Mouse (Mus musculus) intestine, embryonic 16.5 days (tissue): ENCODE results near the gene 2310034C09Rik. TPM values are rescaled to one million over a fixed set of nuclear protein-coding genes. Genes with fewer than 3 reads are reported as not detected.
"Not testable (repeated sequence)": the region's sequence is repeated elsewhere in the genome, so short reads cannot be mapped to it uniquely, and the experiment has no call there.

Experiments
- ATAC-seq: fragments of 200-750 bp; cut with Nextera tagmentation; 2 replicates; pipeline ENCODE4 v1.8.0; 2017; ENCODE audit warnings: moderate TSS enrichment, moderate library complexity
- H3K27ac ChIP-seq: fragments of 300-500 bp; sonication (generic); 2 replicates; pipeline ENCODE4 v1.5.1; 2014; ENCODE audit warnings: mild to moderate bottlenecking, low read length
- H3K27me3 ChIP-seq: fragments of 300-500 bp; sonication (generic); replicated peaks from 2 replicates; pipeline ENCODE4 v1.6.1; 2014; ENCODE audit warnings: low read length, control low read depth, mixed read lengths; ENCODE audit not compliant: control insufficient read depth, insufficient read depth
- H3K36me3 ChIP-seq: fragments of 300-500 bp; sonication (generic); 2 replicates; pipeline ENCODE4 v1.6.1; 2014; ENCODE audit warnings: low read length, control low read depth; ENCODE audit not compliant: control insufficient read depth, insufficient read depth
- H3K4me1 ChIP-seq: fragments of 300-500 bp; sonication (generic); 2 replicates; pipeline ENCODE4 v1.6.1; 2014; ENCODE audit warnings: low read length, control low read depth, mixed read lengths; ENCODE audit not compliant: control insufficient read depth, insufficient read depth
- H3K4me2 ChIP-seq: fragments of 300-500 bp; sonication (generic); 2 replicates; pipeline ENCODE4 v1.6.1; 2014; ENCODE audit warnings: low read depth, low read length, control low read depth
- H3K4me3 ChIP-seq: fragments of 300-500 bp; sonication (generic); 2 replicates; pipeline ENCODE4 v1.5.1; 2014; ENCODE audit warnings: mild to moderate bottlenecking, low read length
- H3K9ac ChIP-seq: fragments of 300-500 bp; sonication (generic); 2 replicates; pipeline ENCODE4 v1.6.1; 2014; ENCODE audit warnings: low read depth, low read length
- H3K9me3 ChIP-seq: fragments of 300-500 bp; sonication (generic); 2 replicates; pipeline ENCODE4 v1.6.1; 2016; ENCODE audit warnings: low read length, control low read depth; ENCODE audit not compliant: control insufficient read depth
- WGBS: fragments of 180-500 bp; shearing (Covaris S2); extraction: QIAGEN DNeasy Blood & Tissue Kit; methylation state at CpG from one replicate; pipeline ENCODE4 v1.1.7; 2014; 5-methylcytosine and 5-hydroxymethylcytosine counted together
- polyA plus RNA-seq: library from polyadenylated mRNA; unstranded; fragments of >200 nt; fragmentation: Nextera tagmentation; extraction: Ambion mirVana; gene quantifications from 2 replicates; pipeline ENCODE4 v1.2.1, GENCODE M21; 2015

2310034C09Rik gene
- polyA plus RNA-seq = 0.34 TPM in 1 of 2 replicates, not detected in the other

DNA sequence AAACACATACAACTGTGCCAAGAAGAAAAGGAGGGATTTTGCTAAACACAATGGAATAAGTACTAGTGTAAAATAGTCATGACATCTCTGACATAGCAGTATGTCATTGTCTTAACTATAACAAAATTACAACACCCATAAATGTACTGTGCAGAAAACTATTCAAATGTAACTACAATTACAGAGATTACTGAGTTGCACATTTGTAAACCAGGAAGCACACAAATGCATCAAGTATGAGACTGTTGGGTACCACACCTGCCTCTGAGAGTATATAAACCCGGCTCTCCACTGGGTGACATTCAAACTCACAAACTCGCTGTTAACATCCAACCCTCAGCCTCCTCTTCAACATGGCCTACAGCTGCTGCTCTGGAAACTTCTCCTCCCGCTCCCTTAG lies at the start of gene 2310034C09Rik:
Gene 2310034C09Rik, plus strand, starts transcription at position 301 of the 400 bp plus-strand sequence.
- WGBS = 80% methylated on average over 3 of the region's 3 CpGs
- not testable (repeated sequence) for H3K4me1 ChIP-seq, H3K9ac ChIP-seq, H3K4me2 ChIP-seq, H3K27me3 ChIP-seq, H3K36me3 ChIP-seq, H3K27ac ChIP-seq, H3K4me3 ChIP-seq, H3K9me3 ChIP-seq, ATAC-seq

DNA sequence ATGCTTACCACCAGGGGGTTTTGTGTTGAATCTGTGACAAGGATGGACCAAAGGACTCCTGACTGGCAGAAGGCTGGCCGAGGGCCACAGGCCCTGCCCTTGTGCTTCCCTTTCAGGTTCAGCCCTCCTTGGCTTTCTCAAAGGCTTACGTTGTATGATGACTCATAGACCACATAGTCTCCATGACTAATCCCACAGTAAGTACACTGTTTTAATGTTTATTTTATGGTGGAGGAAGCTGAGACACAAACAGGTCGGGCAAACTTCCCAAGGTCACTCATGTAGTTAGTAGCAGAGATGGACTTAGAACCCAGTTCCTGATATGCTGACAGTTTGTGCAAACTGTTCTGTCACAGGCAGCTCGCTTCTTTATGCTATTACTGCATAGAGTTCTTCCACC lies 47.9 kb upstream of the 2310034C09Rik start:
- Histone ChIP-seq H3K36me3 (no peaks in the 10 kb centered on the region), H3K4me3 (no peak overlapping the region), H3K27me3 (no peaks in the 10 kb centered on the region), H3K9ac (no peak overlapping the region), H3K9me3 (no peaks in the 10 kb centered on the region), H3K4me2 (no peak overlapping the region), H3K27ac (no peak overlapping the region), H3K4me1 (0 out of 2 replicates have a peak, but pooled peaks cover 4% of the 10 kb centered on the region)
- ATAC-seq = peak; percentile 94
- WGBS = 53% methylated on average over 4 of the region's 4 CpGs

DNA sequence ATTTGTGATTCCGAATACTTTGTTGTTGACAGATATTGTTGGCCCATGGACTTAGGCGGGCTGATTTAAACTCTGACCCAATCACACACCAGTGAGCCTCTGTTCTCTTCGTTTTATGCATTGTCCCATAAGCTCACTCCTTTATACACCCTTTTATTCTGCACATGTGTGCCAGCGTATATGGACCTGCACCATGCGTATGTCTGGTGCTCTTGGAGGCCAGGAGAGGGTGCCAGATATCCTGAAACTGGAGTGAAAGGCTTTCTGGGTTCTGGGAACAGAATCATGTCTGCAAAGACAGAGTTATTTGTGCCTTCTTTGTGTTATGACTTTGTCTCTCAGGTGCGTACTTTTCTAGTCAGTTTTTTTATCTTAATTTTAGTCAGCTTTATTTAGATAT lies 47.4 kb upstream of the 2310034C09Rik start:
- no peak overlapping the region for H3K27ac ChIP-seq
- 81% methylated on average over 6 of the region's 6 CpGs for WGBS
- no peak overlapping the region for H3K4me3 ChIP-seq
- no peaks in the 10 kb centered on the region for H3K9me3 ChIP-seq
- H3K4me1 ChIP-seq = 0 out of 2 replicates have a peak, but pooled peaks cover 4% of the 10 kb centered on the region
- no peaks in the 10 kb centered on the region for H3K36me3 ChIP-seq
- no peaks in the 10 kb centered on the region for H3K27me3 ChIP-seq
- H3K9ac ChIP-seq = no peak overlapping the region
- peak; percentile 71 for ATAC-seq
- no peak overlapping the region for H3K4me2 ChIP-seq

DNA sequence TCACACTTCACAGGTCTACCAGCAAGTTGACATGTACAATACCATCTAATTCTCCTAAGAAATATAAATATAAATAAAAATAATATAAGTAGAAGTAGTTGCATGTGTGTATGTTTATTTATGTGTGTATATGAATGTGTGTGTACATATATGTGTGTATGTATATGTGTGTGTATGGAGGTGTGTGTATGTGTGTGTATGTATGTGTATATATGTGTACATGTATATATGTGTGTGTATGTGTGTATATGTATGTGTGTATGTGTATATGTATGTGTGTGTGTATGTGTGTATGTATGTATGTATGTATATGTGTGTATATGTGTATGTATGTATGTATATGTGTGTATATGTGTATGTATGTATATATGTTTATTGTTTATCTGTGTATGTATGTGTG lies 42.1 kb upstream of the 2310034C09Rik start:
- no peak overlapping the region for H3K4me3 ChIP-seq
- H3K4me1 ChIP-seq = no peaks in the 10 kb centered on the region
- H3K27ac ChIP-seq = no peak overlapping the region
- H3K9ac ChIP-seq = no peak overlapping the region
- no peak overlapping the region for H3K4me2 ChIP-seq
- no peaks in the 10 kb centered on the region for H3K36me3 ChIP-seq
- no peaks in the 10 kb centered on the region for H3K9me3 ChIP-seq
- H3K27me3 ChIP-seq = no peaks in the 10 kb centered on the region
- ATAC-seq = no peak

DNA sequence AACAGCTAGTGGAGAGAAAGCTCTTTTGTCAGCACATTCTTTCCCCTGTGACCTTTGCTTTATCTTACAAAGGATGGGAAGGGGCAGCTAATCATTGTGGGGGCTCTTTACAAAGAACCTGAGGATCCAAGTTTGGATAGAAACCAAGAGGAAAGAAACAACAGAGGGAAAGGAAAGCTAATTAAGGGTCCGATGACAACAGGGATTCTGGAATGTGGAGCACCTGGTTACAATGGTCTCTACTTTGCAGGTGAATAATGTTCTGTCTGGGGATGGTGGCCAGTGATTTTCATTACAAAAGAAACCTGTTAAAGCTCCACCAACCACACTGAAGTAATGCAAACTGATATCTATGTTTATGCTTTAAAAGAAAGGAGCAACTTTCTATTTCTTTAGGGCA lies 38.6 kb upstream of the 2310034C09Rik start:
- no peak overlapping the region for H3K27ac ChIP-seq
- H3K4me3 ChIP-seq = no peak overlapping the region
- WGBS = 29% methylated on average over 1 of the region's 1 CpGs
- no peaks in the 10 kb centered on the region for H3K9me3 ChIP-seq
- no peaks in the 10 kb centered on the region for H3K4me1 ChIP-seq
- no peak for ATAC-seq
- H3K27me3 ChIP-seq = no peaks in the 10 kb centered on the region
- H3K36me3 ChIP-seq = no peaks in the 10 kb centered on the region
- no peak overlapping the region for H3K4me2 ChIP-seq
- H3K9ac ChIP-seq = no peak overlapping the region

DNA sequence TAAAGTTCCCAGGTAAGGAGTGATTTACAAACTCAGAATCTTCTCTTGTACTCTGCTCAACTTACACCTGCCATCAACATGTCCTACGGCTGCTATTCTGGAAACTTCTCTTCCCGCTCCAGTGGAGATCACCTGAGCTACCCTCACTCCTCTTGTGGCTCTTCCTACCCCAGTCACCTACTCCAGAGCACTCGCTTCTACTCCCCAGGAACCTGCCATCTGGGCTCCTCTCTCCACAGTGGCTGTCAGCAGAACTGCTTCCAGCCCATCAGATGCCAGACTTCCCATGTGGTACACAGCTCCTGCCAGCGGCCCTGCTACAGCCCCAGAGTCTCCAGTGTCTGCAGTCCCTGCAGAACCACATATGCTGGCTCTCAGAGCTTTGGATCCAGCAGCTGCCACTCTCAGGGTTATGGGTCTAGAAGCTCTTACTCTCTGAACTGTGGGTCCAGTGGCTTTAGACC lies 29.8 kb upstream of the 2310034C09Rik start, which contains the start of gene Krtap13-1:
Gene Krtap13-1, plus strand, starts transcription at position 51 of the 464 bp plus-strand sequence.
- Histone ChIP-seq H3K27me3 (no peaks in the 10 kb centered on the region), H3K4me3 (no peak within 1 kb of the TSS), H3K36me3 (no peaks in the 10 kb centered on the region), H3K4me1 (no peaks in the 10 kb centered on the region), H3K9ac (no peak within 1 kb of the TSS), H3K27ac (no peak within 1 kb of the TSS), H3K9me3 (no peaks in the 10 kb centered on the region), H3K4me2 (no peak within 1 kb of the TSS)
- ATAC-seq = no peak
- WGBS = 75% methylated on average over 4 of the region's 4 CpGs

DNA sequence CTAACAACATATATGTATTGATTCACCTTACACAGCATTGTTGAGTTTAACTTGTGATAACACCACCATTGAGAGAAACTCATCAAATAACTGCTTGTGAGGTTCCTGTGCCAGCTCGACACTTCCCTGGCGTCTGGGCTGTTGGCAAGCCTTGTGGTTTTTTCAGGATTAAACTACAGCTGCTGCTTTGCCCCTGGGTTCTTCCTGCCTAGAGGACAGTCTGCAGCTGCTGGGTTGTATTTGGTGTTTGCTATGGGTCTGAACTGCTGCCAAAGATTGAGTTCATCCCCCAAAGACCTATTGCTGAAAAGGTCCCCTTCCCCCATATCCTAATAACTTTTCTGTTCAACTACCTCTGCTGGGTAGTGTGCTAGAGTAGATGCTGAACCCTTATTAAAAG lies 23.3 kb upstream of the 2310034C09Rik start:
- Histone ChIP-seq H3K27me3 (no peaks in the 10 kb centered on the region), H3K27ac (no peak overlapping the region), H3K36me3 (no peaks in the 10 kb centered on the region), H3K4me3 (no peak overlapping the region), H3K4me2 (no peak overlapping the region), H3K9ac (no peak overlapping the region), H3K4me1 (no peaks in the 10 kb centered on the region), H3K9me3 (no peaks in the 10 kb centered on the region)
- 61% methylated on average over 2 of the region's 2 CpGs for WGBS
- no peak for ATAC-seq

DNA sequence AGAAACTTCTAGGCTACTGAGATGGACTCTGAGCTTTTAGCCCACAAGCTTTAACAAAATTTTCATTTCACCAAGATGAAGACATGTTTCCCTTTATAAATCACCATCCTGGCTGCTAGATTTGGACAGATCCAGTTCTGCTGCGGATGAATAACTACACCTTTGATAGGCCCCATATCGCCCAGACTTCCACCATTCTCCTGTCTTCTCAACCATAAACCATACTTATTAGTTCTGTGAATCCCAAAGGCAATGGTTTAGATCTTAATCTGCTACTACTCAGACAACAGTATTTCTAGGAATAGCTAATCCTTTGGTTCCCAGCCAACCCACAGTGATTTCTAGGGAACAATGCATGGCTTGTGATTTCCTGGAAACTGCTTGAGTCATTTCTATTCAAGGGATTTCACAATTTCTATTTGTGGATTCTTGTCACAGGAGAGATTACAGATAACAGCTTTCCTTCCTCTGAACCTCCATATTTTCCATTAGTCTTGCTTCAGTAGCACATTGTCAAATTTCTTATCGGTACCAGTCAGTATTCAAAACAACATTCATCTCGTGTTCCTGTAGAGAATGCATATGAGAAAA lies 13.8 kb upstream of the 2310034C09Rik start:
- Histone ChIP-seq H3K36me3 (no peaks in the 10 kb centered on the region), H3K4me3 (no peak overlapping the region), H3K9me3 (no peaks in the 10 kb centered on the region), H3K4me1 (no peaks in the 10 kb centered on the region), H3K9ac (no peak overlapping the region), H3K27me3 (no peaks in the 10 kb centered on the region), H3K4me2 (no peak overlapping the region), H3K27ac (no peak overlapping the region)
- 80% methylated on average over 4 of the region's 4 CpGs for WGBS
- ATAC-seq = no peak

DNA sequence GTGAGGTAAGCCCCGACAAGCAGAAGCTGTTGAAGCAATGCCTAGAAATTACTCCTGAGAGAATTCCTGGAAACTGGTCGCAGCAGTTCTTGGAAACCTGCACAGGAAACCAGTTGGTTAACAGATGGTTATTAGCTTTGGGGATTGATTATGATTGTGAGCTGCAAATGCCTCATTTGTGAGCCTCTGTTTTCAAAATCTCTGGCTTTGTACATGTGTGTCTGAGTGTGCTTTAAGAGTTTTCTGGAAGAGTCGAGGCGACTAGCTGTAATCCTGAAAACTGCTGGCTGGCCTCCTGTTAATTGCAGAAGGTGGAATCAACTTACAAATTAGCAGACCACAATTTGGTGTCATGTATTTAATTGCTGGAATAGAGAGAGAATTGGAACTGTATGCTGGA lies 10.7 kb upstream of the 2310034C09Rik start:
- no peak overlapping the region for H3K9ac ChIP-seq
- H3K4me1 ChIP-seq = no peaks in the 10 kb centered on the region
- no peak overlapping the region for H3K4me3 ChIP-seq
- H3K27me3 ChIP-seq = no peaks in the 10 kb centered on the region
- no peak for ATAC-seq
- H3K27ac ChIP-seq = no peak overlapping the region
- no peak overlapping the region for H3K4me2 ChIP-seq
- 70% methylated on average over 4 of the region's 4 CpGs for WGBS
- no peaks in the 10 kb centered on the region for H3K9me3 ChIP-seq
- H3K36me3 ChIP-seq = no peaks in the 10 kb centered on the region

DNA sequence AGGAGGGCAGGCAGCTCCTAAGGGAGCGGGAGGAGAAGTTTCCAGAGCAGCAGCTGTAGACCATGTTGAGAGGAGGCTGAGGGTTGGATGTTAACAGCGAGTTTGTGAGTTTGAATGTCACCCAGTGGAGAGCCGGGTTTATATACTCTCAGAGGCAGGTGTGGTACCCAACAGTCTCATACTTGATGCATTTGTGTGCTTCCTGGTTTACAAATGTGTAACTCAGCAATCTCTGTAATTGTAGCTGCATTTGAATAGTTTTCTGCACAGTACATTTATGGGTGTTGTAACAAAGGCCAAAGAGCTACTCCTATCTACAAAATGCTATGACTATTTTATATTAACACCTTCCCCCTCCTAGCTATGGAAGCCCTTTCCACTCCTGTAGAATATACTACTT lies 7.1 kb upstream of the 2310034C09Rik start, which contains the start of gene Krtap13:
Gene Krtap13, minus strand, starts transcription at position 101 of the 400 bp plus-strand sequence.
- H3K36me3 ChIP-seq, H3K4me3 ChIP-seq, H3K4me1 ChIP-seq, H3K4me2 ChIP-seq, H3K9me3 ChIP-seq, H3K9ac ChIP-seq, H3K27me3 ChIP-seq, H3K27ac ChIP-seq, ATAC-seq: not testable (repeated sequence)
- 83% methylated on average over 3 of the region's 3 CpGs for WGBS
